Mouse (Mus musculus) stomach, postnatal 0 days (tissue): Measurements from ENCODE around the gene Lamc2. TPM values are rescaled to one million over a fixed set of nuclear protein-coding genes. Genes with fewer than 3 reads are reported as not detected.
A peak's percentile ranks its signal among the peaks of the same experiment; 100 is the strongest.

Source experiments
- ATAC-seq: fragments of 200-750 bp; cut with Nextera tagmentation; 2 replicates; pipeline ENCODE4 v1.8.0; 2017; ENCODE audit not compliant: low FRiP score, low TSS enrichment
- DNase-seq: peaks from one replicate; pipeline ENCODE4 v3.0.0-alpha.2; 2016; ENCODE audit warnings: low spot score
- H3K27ac ChIP-seq: fragments of 300-500 bp; sonication (generic); replicated peaks from 2 replicates; pipeline ENCODE4 v1.5.1; 2014; ENCODE audit warnings: mild to moderate bottlenecking, control low read depth
- H3K27me3 ChIP-seq: fragments of 300-500 bp; sonication (generic); 2 replicates; pipeline ENCODE4 v1.6.1; 2014; ENCODE audit warnings: low read length; ENCODE audit not compliant: control insufficient read depth, insufficient read depth
- H3K36me3 ChIP-seq: fragments of 300-500 bp; sonication (generic); 2 replicates; pipeline ENCODE4 v1.6.1; 2014; ENCODE audit warnings: low read length, mixed read lengths; ENCODE audit not compliant: control insufficient read depth, insufficient read depth
- H3K4me1 ChIP-seq: fragments of 300-500 bp; sonication (generic); replicated peaks from 2 replicates; pipeline ENCODE4 v1.6.1; 2014; ENCODE audit warnings: antibody characterized with exemption; ENCODE audit not compliant: control insufficient read depth, insufficient read depth
- H3K4me2 ChIP-seq: fragments of 300-500 bp; sonication (generic); replicated peaks from 2 replicates; pipeline ENCODE4 v1.6.1; 2014; ENCODE audit warnings: low read depth, mild to moderate bottlenecking, control low read depth, moderate library complexity
- H3K4me3 ChIP-seq: fragments of 300-500 bp; sonication (generic); 2 replicates; pipeline ENCODE4 v1.5.1; 2014; ENCODE audit warnings: low read depth, low read length, control low read depth
- H3K9ac ChIP-seq: fragments of 300-500 bp; sonication (generic); 2 replicates; pipeline ENCODE4 v1.6.1; 2014; ENCODE audit warnings: mild to moderate bottlenecking, low read length, control low read depth, mixed read lengths
- H3K9me3 ChIP-seq: fragments of 300-500 bp; sonication (generic); 2 replicates; pipeline ENCODE4 v1.6.1; 2016; ENCODE audit warnings: low read length; ENCODE audit not compliant: control insufficient read depth
- CTCF ChIP-seq: IDR thresholded peaks from 2 replicates; pipeline ENCODE4 v1.5.1; 2016; ENCODE audit warnings: antibody characterized with exemption, low read depth, mild to moderate bottlenecking, moderate library complexity
- EP300 ChIP-seq: optimal IDR thresholded peaks from 2 replicates; pipeline ENCODE3; 2016; ENCODE audit warnings: antibody characterized with exemption
- WGBS: fragments of 180-500 bp; shearing (Covaris S2); extraction: QIAGEN DNeasy Blood & Tissue Kit; methylation state at CpG from one replicate; pipeline ENCODE4 v1.1.7; 2014; 5-methylcytosine and 5-hydroxymethylcytosine counted together
- polyA plus RNA-seq: library from polyadenylated mRNA; unstranded; fragments of >200 nt; fragmentation: Nextera tagmentation; extraction: Ambion mirVana; gene quantifications from 2 replicates; pipeline ENCODE4 v1.2.1, GENCODE M21; 2015

Lamc2 gene
- polyA plus RNA-seq, 1 experiment from 2014 or later, result 17.6 TPM

GRCm38 (mm10) chr1:153140747-153141228 is 45.5 kb downstream of the Lamc2 start:
- Histone ChIP-seq H3K4me3 (no peak overlapping the region), H3K4me1 (no peaks in the 10 kb centered on the region), H3K9ac (no peak overlapping the region), H3K27ac (peak overlapping the region; percentile 61; the same call in 1 of the 2 replicates), H3K9me3 (no peaks in the 10 kb centered on the region), H3K27me3 (no peaks in the 10 kb centered on the region), H3K4me2 (0 out of 2 replicates have a peak overlapping the region, but pooled peaks have one; percentile 8), H3K36me3 (no peaks in the 10 kb centered on the region)
- TF ChIP-seq CTCF (no peak), EP300 (no peak)
- peak; percentile 47 for DNase-seq
- 12% methylated on average over 8 of the region's 8 CpGs for WGBS
- ATAC-seq, result peak; percentile 74

- no peak for DNase-seq
- Histone ChIP-seq H3K9me3 (no peaks in the 10 kb centered on the region), H3K4me2 (no peak overlapping the region), H3K27ac (peak overlapping the region; percentile 61; the same call in 1 of the 2 replicates), H3K36me3 (no peaks in the 10 kb centered on the region), H3K4me3 (no peak overlapping the region), H3K27me3 (no peaks in the 10 kb centered on the region), H3K4me1 (no peaks in the 10 kb centered on the region), H3K9ac (no peak overlapping the region; the same call in 1 of the 2 replicates)
- 53% methylated on average over 11 of the region's 11 CpGs for WGBS
- 0 out of 2 replicates have a peak, but pooled peaks have one; percentile 22 for ATAC-seq
- TF ChIP-seq EP300 (no peak), CTCF (no peak)
Measured at GRCm38 (mm10) chr1:153140265-153140664, 46.0 kb downstream of the Lamc2 start.

- ATAC-seq (no peak), DNase-seq (no peak)
- no peaks in the 10 kb centered on the region for H3K36me3 ChIP-seq
- no peak overlapping the region; the same call in 1 of the 2 replicates for H3K9ac ChIP-seq
- no peaks in the 10 kb centered on the region for H3K4me1 ChIP-seq
- TF ChIP-seq EP300 (no peak), CTCF (no peak)
- H3K4me2 ChIP-seq, result no peak overlapping the region
- peak overlapping the region; percentile 24; the same call in 1 of the 2 replicates for H3K27ac ChIP-seq
- no peaks in the 10 kb centered on the region for H3K27me3 ChIP-seq
- H3K9me3 ChIP-seq, result no peaks in the 10 kb centered on the region
- H3K4me3 ChIP-seq, result no peak overlapping the region
- 56% methylated on average over 7 of the region's 7 CpGs for WGBS
Measured at GRCm38 (mm10) chr1:153139635-153140034, 46.6 kb downstream of the Lamc2 start.

GRCm38 (mm10) chr1:153138486-153138885 is 47.8 kb downstream of the Lamc2 start:
- Histone ChIP-seq H3K27me3 (no peaks in the 10 kb centered on the region), H3K4me1 (0 out of 2 replicates have a peak, but pooled peaks cover 5% of the 10 kb centered on the region), H3K9me3 (no peaks in the 10 kb centered on the region), H3K4me3 (no peak overlapping the region), H3K9ac (no peak overlapping the region), H3K4me2 (no peak overlapping the region), H3K36me3 (no peaks in the 10 kb centered on the region), H3K27ac (no peak overlapping the region)
- no peak for ATAC-seq
- DNase-seq, result no peak
- 68% methylated on average over 5 of the region's 5 CpGs for WGBS
- TF ChIP-seq EP300 (no peak), CTCF (no peak)

GRCm38 (mm10) chr1:153136647-153137046 is 49.6 kb downstream of the Lamc2 start:
- H3K9ac ChIP-seq, result peak overlapping the region; percentile 2; the same call in 1 of the 2 replicates
- no peak overlapping the region for H3K4me3 ChIP-seq
- H3K36me3 ChIP-seq, result no peaks in the 10 kb centered on the region
- H3K27ac ChIP-seq, result no peak overlapping the region
- DNase-seq (no peak), ATAC-seq (no peak)
- 55% methylated on average over 13 of the region's 13 CpGs for WGBS
- no peak for TF ChIP-seq CTCF
- no peak for TF ChIP-seq EP300
- H3K27me3 ChIP-seq, result no peaks in the 10 kb centered on the region
- no peak overlapping the region for H3K4me2 ChIP-seq
- H3K9me3 ChIP-seq, result no peaks in the 10 kb centered on the region
- H3K4me1 ChIP-seq, result 0 out of 2 replicates have a peak, but pooled peaks cover 5% of the 10 kb centered on the region
